Mouse (Mus musculus) heart, postnatal 4 days (tissue): ENCODE results near the gene Cntn3. TPM values are rescaled to one million over a fixed set of nuclear protein-coding genes. Genes with fewer than 3 reads are reported as not detected.

Source experiments
- DNase-seq: peaks from one replicate; pipeline ENCODE4 v3.0.0; 2021
- total RNA-seq, 2 experiments: library from RNA; stranded (reverse); gene quantifications; 2 replicates each; pipeline ENCODE4 v1.2.3; 2021

Cntn3 gene
- total RNA-seq, 2 experiments from 2014 or later, result 0.10 to 0.11 TPM

DNA sequence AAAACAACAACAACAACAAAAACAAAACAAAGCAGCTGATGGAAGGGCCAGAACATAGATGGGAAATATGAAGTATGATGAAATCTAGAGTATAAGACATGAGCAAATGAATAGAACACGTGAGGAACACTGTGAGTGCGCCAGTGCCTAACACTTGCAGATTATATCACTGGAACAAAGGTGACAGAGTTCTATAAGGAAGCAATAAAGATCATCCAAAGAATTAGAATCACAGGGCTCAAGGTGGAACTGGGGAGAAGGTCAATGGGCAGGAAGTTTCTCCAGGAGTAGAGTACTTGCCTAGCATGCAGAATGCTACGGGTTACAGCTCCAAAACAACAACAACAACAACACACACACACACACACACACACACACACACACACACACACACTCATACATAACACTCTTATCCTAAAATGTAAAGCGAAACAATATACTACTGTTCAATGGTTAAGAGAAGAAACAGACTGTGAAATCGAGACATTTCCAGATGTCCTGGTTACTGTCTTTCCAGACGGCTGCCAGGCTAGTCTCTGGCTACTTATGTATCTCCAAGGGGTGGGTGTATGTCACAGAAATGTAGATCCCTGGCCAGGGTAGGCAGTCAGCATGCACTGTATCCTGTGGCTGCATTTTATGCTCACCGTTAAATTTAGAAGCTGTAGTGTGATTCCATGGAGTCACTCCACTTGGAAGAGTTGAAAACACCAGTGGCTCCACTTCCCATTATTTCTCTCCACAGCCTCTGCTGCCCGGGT, 94.4 kb downstream of the Cntn3 start:
- DNase-seq, result no peak

DNA sequence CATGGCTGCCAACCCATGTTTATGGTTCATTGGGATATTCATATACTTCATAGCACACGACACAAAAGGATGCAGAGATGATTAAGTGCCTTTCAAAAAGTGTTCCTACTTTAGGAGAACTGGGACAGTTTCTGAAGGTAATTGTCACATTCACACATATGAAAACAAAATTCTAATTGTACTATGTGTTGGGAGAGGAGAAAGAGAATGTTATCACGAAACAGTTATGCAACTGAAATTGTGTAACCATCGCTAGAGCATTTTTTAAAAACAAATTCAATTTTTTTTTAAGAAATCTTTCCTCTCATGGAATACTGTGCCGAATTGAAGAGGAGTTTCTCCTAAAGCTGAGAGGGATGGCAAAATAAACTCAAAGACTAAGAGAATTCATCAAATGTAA, 134.5 kb downstream of the Cntn3 start:
- DNase-seq, result no peak

DNA sequence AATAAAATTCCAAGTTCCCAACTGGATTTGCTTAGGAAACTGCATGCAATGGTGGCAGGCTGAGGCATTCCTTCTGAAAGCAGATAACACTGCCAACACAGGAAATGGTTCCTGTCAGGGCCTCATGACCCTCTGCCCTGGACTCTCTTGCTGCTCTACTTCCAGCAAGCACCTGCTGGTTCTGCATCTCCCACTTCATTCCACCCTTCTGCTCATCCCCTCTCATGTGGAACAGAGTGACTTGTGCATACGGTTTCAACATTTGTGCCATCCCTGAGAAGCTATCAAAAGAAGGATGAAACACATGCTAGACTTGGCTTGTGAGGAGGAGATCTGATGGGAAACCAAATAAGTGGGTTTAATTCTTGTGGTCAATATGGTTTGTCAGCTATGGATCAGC, 145.4 kb downstream of the Cntn3 start:
- DNase-seq, result no peak

DNA sequence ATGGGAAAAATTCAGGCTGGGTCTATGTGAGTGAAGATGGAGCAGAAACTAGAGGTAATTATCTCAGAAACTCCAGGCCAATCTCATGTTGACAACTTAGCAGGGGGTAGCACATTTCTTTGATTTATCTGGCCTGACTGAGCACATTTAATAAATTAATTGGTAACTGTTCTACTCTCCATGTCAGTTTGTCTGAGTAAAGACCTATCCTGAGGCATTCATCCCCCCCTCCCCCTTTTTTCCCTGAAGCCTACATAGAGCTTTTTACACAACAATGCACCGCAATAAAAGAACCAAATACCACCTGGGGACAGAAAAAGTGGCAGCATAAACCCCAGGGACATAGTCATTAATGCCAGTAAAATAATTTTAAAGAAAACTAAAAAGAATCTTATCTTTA, 151.1 kb downstream of the Cntn3 start:
- DNase-seq, result no peak

DNA sequence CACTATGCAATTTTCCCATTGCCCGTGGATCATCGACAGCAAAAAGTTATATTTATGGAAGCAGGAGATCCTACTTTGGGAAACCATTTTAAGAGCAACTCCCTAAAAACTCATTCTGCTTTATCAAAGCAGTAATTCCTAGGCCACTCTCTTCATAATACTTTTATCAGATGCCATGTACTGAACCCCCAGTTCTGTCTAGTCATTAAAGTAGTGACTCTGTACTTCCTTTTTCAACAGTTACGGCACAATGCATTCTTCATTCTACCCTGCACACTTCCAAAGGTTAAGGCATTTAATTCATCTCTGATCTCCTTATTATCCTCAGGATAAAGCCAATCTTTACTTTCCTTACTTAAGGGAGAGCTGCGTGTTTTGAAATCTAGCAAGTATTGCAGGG, 184.3 kb downstream of the Cntn3 start:
- no peak for DNase-seq

DNA sequence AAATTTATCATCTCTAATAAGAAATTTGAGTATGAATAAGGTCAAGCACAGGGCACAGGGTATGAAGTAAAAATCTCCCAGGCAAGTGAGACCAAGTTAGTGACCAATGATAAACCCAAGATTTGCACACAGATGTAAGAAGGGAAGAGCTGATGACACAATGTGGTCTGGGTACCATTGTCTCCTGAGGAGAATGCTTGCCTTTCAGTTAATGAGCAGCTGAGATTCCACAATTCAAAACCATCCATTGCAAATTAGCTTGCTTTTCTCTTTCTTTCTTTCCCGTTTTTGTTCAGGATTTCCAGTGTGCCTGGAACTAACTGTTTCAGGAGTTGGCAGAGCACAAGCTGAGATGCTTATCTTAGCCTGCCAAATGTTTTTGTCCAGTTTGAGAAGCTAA, 200.8 kb downstream of the Cntn3 start:
- no peak for DNase-seq

DNA sequence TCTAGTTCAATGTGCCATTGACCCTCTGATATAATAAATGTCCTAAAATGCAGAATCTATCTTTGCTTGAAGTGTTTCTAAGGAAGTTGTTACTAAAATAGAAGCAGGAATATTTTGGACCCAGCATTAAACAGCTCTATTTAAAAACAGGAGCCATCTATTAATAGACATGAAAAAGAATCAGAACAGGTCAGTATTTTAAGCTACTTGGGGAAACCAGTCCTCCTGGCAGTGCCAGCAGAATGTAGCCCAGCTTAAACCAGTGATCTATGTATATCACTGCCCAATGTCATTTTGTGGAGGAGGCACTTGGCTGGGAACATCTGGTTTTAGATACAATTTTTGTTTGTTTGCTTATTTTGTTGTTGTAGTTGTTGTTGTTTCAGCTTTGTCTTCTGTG, 209.0 kb downstream of the Cntn3 start:
- no peak for DNase-seq

DNA sequence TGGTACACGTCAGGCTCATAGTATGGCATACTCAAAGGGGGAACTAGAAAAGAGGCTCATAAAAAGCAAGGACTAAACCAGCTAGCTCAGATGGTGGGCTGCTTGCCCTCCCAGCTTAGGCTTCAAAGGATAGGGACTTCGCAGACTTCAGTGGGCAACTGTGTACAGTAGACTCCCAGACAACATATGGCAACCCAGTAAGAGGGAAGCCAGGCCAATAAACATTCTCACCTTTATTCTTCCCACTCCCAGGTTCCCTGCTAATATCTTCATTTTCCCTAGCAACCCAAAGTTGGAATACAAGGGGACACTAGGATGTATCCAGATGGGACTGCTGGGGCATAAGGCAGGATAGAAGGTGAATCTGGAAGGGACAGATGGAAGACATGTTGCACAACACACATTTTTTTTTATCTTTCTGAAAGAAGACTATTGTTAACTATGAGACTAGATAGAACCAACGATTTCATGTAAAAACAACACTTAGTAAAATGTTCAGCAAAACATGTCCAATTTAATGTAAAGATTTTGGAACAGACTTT, 209.5 kb downstream of the Cntn3 start:
- DNase-seq, result no peak

DNA sequence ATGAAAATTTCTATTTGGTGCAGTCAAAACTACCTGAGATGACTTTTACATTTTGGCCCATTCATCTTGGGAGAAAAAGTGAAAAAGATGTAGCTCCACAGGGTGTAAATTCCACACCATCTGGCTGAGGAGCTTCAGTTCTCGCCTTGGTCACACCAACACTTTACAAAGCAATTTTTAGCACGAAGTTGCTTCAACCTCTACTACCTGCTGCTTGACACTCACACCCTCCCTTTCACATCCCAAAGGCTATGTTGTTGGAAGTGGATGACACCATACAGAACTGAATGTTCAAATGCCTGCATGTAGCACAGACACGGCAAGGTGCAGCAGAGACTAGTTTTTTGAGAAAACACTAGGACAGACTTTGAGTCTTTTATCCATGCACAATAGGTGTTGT, 240.8 kb downstream of the Cntn3 start:
- DNase-seq, result no peak

DNA sequence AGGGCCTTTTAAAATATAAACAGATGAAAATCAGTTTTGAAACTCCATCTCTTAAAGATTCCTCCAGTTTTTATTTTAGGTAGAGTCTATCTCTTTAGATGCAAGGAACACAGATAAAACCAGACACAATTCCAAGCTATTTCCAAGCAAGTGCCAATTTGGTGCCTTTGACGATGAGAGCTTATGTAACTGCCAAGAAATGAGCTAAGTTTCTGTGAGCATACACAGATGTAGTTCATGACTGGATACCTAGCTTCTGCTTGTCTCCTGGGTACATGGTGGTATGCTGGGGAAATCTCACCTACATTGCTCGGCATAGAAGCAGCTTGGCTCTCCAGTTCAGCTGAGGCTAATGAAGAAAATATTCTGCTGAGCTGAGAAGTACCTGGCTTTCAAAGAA, 246.2 kb downstream of the Cntn3 start:
- DNase-seq, result no peak

DNA sequence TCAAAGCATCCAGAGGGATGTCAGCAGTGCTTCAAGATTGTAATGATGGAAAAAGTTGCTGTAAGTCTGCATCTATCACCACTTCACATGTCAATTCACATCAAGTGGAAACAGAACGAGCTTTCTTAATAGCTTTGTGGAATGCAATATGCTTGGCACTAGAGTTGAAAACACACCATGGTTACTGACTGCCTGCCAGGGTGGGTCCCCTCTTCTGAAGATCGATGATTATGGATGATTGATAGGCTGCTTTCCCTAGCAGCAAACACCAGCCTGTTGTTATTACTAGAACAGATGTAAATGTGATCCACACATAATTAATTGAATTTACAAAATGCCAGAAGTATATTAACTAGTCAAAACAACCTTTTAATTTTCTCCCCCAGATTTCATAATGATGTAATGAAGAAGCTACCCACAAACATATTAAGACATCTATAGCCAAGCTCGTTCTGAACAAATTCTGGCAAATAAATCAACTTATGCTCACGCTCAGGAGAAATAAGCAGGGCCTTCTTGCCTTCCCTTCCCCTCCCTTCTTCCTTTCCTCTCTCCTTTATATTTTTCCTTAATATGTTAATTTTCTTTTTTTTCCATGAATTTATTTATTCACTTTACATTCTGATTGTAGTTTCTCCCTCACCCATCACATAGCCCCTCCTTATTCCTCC, 250.2 kb downstream of the Cntn3 start:
- no peak for DNase-seq

DNA sequence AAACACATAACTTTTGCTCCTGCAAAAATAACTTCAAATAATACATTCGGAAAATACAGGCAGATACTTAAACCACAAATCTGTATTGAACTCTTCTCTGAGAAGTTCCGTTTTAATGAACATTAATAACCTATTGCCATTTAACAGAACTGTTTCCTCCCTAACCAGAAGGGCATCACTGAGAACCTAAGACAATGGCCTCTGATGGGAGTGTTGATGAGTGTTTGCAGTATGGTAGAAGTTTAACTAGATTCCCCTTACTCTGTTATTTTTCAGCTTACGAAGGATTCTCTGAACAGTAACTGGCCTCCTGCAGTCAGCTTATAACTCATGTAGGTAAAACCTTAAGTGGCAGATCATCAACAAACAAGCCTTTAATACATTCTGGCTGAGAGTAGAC, 253.1 kb downstream of the Cntn3 start:
- no peak for DNase-seq

DNA sequence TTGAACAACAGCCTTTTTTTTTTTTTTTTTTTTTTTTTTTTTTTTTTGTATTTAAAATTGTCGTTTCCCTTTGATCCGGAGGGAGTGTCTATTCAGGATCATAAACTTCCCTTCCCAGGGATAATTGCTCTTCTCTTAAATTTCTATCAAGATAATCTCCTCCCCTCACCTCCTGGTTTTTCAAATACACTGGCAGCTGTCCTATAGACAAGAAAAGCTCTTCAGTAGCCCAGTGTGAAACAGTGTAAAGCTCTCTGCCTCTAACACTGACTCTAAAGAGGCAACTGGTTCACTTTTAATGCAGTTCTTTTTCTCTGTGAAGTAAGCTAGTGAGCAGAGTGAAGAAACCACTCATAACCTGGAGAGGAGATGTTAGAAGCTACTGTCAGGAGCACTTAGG, 290.0 kb downstream of the Cntn3 start:
- DNase-seq, result no peak

DNA sequence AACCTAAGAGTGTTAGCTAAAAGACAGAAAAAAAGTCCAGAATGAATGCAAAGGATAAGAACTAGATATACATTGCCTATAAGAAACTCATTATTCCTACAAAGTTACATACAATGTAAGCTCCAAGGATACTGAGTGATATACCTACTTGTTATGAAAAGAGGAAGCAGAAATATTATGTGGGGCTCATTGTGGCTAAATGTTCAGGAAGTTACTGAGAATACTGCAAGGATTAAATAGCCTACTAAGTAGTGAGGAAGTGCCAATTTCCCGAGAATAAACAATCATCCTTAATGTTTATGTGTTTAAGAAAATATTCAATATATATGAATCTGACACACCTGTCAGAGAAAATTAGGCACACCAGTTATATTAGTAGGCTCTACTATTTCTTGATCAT, 341.9 kb downstream of the Cntn3 start:
- DNase-seq, result no peak

DNA sequence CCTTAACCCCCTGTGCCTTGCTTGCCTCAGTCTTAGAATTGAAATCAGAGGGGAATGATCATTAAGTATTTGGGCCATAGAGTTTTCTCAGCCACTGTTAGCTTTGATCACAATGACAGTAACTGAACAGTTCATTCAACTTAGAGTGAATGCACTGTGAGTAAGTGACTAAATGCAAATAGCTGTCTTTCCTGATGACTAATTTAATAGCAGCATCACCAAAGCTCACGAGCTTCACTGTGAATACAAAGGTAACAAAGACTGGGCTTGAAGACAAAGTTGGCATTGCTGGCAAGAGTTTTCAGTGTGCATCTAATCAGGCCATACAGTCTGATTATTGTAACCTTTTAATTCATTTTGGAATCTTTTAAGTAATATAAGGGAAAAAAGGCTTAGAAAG, 386.6 kb downstream of the Cntn3 start:
- no peak for DNase-seq

DNA sequence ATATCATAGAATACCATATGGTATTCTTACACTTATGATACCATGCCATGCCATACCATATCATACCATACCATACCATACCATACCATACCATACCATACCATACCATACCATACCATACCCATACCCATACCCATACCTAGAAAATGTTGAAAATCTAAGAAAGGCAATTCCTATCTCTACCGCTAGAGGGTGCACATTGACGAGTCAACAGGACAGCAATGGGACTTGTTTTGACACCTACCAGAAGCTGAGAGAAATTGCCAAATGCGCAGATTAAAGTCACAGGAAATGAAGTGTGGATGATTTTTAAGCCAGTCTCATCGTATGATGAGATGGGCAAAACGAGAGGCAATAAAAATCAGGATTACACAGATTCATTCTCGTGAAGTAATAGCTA, 402.0 kb downstream of the Cntn3 start:
- DNase-seq, result peak; percentile 4

DNA sequence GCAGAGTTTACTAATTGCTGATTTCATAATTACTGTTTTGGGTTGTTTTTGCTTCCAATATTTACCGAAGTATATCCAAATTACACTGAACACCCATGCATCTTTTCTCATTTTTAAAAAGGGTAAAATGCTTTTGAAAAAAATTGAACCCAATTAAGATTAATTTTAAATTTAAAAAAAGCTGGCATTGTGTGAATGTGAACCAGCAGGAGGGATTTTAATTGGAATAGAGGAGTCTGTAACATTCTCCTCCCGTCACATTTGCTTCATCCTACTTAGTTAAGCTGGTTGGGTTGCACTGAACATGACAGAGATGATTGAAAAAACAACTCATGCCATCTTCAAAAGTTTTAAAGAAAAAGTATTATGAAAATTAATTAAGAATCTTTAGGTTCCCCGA, 411.7 kb downstream of the Cntn3 start:
- no peak for DNase-seq

DNA sequence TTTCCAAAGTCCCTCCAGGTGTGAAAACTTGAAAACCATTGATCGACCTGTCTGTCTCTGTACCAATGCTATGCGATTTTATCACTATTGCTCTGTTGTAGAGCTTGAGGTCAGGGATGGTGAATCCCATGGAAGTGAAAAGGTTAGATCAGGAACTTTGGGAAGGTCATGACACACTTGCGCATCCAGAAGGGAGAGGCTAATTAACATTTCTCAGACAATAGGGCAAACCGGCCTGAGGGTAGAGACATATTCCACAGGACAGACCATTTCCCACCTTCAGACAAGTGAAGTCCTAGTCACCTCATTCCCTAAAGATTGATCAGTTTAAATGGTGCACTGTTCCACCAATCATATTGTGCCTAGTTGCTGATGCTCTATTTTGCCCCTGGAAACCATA, 451.2 kb downstream of the Cntn3 start:
- DNase-seq, result no peak

DNA sequence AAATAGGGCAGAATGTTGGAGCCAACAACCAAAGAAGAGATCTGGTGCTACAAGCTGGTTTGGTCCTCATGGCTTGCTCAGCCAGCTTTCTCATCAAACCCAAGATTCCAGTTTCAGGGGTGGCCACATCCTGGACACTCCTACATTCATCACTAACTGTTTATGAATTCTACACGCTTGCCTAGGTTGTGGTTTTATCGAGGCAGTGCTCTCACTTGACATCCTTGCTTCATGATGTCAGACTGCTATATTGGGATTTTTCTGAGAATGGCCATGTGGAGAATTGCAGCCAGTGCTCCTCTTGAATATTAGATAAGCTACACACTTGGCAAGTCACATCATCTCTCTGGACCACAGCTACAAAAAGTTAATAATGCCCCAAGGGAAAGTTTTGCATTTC, 452.9 kb downstream of the Cntn3 start:
- peak; percentile 18 for DNase-seq

DNA sequence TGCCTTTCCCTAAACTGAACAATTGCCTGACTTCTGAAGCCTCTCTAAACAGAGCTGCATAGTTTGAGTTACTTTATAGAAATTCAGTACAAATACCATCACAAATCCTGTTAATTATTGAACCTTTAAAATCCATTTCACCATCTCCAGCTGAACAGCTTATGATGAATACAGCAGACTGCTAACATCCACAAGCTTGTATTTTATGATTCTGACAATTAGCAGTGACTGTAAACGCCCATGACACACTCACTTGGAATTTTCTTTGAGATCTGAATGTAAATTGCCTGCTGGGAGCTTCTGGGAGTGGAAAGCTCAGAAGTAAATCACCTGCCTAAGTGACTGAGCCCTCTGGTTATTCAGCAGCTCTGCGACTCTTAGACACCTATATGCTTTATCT, 459.3 kb downstream of the Cntn3 start:
- no peak for DNase-seq
